Mouse (Mus musculus) heart, postnatal 0 days (tissue): Measurements from ENCODE around the gene Aox1.

Experiments used
- CTCF ChIP-seq: IDR thresholded peaks from 2 replicates; pipeline ENCODE4 v1.5.1; 2016; ENCODE audit warnings: antibody characterized with exemption, control low read depth, low read depth
- EP300 ChIP-seq: IDR thresholded peaks from 2 replicates; pipeline ENCODE4 v1.6.1; 2016; ENCODE audit warnings: antibody characterized with exemption, low read depth

DNA sequence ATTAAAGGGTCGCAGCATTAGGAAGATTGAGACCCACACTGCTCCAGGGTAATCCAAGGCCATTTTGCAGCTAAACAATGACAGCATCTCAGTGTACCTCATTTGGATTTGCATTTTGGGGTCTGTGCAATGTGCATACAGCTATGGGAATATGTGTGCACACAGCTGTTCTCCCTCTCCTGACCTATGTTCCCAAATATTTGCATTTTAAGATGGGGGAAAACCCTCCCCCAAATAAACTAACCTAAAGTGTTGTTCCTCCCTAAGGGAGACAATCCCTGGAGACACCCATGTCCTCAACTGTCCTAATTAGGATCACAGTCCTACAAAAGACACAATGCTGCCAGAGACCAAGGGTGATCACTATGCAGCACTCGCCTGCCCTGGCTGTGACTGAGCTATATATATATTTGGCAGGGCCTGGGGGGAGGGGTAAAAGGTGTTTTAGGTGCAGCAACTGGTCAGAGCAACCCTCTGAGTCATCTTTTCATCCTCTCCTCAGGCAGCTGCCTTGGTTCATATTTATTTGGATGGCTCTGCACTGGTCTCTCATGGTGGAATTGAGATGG lies 62.3 kb downstream of the Aox1 start:
- TF ChIP-seq CTCF (no peak), EP300 (no peak)
